ENCODE assay signal across 11 mouse cellular contexts in the genomic region with DNA sequence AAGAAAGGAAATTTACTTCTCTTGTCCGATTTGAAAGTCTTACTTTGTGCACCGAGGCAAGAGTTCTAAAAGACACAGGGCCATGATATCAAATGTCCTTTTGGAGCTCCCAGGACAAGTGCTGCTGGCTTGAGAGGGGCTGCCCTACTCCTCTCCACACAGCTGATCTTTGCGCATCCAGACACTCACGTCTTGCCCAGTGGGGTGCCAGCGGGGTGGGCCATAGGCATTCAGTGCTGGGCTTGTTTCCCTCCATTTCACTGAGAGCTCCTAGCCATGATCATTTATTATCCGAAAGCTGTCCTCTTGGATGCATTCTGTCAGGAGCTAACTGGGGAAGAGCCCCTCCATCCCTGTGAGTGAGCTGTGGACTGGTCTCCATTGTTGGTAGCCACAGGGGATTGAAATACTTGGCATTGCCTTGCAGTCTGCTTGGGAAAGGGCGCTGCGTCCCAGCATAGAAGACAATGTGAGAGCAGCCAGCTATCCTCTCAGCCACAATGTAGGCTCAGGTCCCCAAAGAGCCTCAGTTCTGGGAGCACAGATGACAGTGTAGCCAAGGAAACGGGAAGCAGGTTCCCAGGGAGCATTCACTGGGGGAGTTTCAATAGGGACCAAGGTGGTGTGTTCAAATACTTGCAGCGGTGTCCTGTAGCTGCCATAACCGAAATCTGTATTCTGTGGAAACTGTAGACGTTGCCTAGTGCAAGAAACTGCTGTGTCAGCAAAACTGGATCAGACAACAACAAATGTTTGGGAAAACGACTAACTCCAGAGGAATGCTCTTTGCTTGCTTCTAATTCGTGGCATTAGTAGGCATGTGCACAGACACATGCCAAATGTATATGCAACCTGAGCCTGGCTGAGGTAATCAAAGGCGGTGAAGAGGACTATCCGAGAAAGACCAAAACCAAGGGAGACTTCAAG.
DNase-seq lines count a peak whose midpoint lies in the region; ATAC-seq lines count a peak whose summit lies in the region.
"Had no signal": no experiment of that assay in that cellular context is flagged by ENCODE, and none has a peak within 500 bp of the region (broad histone marks: within the 10 kb centered on the region; RNA-seq: fewer than 3 reads in every experiment).

No protein-coding gene starts in this region.

- peak overlapping the region; percentile 51 for H3K27ac ChIP-seq in hindbrain, embryonic 10.5 days
- H3K27ac ChIP-seq in midbrain, embryonic 15.5 days, result no peak overlapping the region
- H3K27ac ChIP-seq: layer of hippocampus, adult 2 months had no signal

- no peak overlapping the region for H3K9ac ChIP-seq in midbrain, embryonic 15.5 days

- H3K27me3 ChIP-seq in hindbrain, embryonic 10.5 days (ENCODE audit: insufficient read depth, poor library complexity, severe bottlenecking), result no peaks in the 10 kb centered on the region
- H3K27me3 ChIP-seq in midbrain, embryonic 15.5 days (replicated peaks), result peaks cover 3% of the 10 kb centered on the region; the same call in 1 of the 2 replicates

- H3K4me1 ChIP-seq in hindbrain, embryonic 10.5 days (replicated peaks), result peaks cover 13% of the 10 kb centered on the region
- H3K4me1 ChIP-seq in midbrain, embryonic 15.5 days, result 0 out of 2 replicates have a peak, but pooled peaks cover 6% of the 10 kb centered on the region

- WGBS in hindbrain, embryonic 10.5 days, result 51% methylated on average over 16 of the region's 16 CpGs
- WGBS in midbrain, embryonic 15.5 days, result 43% methylated on average over 16 of the region's 16 CpGs

- H3K4me2 ChIP-seq in midbrain, embryonic 15.5 days, result no peak overlapping the region

- ATAC-seq in midbrain, embryonic 15.5 days (replicated peaks), result peak; percentile 76
- ATAC-seq: lung, postnatal 0 days had no signal

- no peaks in the 10 kb centered on the region for H3K9me3 ChIP-seq in hindbrain, embryonic 10.5 days
- H3K9me3 ChIP-seq in midbrain, embryonic 15.5 days, result no peaks in the 10 kb centered on the region

- no peak overlapping the region for H3K4me3 ChIP-seq in hindbrain, embryonic 10.5 days
- H3K4me3 ChIP-seq in midbrain, embryonic 15.5 days, result no peak overlapping the region
- H3K4me3 ChIP-seq: layer of hippocampus, adult 2 months; myocyte had no signal

- DNase-seq in R1 (ENCODE audit: low read depth, low spot score), result peak; percentile 11
- DNase-seq in cerebellum, adult 9-10 months, result peak; percentile 32
- DNase-seq in hindbrain, embryonic 10.5 days (ENCODE audit: low spot score), result peak; percentile 39
- no peak for DNase-seq in gastrocnemius, adult 18-20 months (ENCODE audit: low spot score)
- DNase-seq in adrenal gland, postnatal 4 days (ENCODE audit: low spot score in 2 of 2), result no peak
- DNase-seq in lung, postnatal 25 days (ENCODE audit: low spot score), result no peak
- DNase-seq: right cerebral cortex, postnatal 14 days had no signal

- H3K36me3 ChIP-seq in hindbrain, embryonic 10.5 days, result no peaks in the 10 kb centered on the region
- H3K36me3 ChIP-seq in midbrain, embryonic 15.5 days (replicated peaks), result no peaks in the 10 kb centered on the region

Comparison
In these comparisons a context has a peak if more than half of its experiments do, and no peak if none do; other contexts are left out.
1. DNase-seq: peak in R1 (single experiment), cerebellum, adult 9-10 months (single experiment) and hindbrain, embryonic 10.5 days (single experiment); none in gastrocnemius, adult 18-20 months (single experiment), adrenal gland, postnatal 4 days (0 of 2) and lung, postnatal 25 days (single experiment).